Mouse (Mus musculus) forebrain, embryonic 11.5 days (tissue): ENCODE data around the gene Tmeff1. TPM values are rescaled to one million over a fixed set of nuclear protein-coding genes. Genes with fewer than 3 reads are reported as not detected.
"Not testable (repeated sequence)": the region's sequence is repeated elsewhere in the genome, so short reads cannot be mapped to it uniquely, and the experiment has no call there.

Experiments used
- ATAC-seq: fragments of 200-750 bp; cut with Nextera tagmentation; replicated peaks from 2 replicates; pipeline ENCODE4 v1.8.0; 2017; ENCODE audit warnings: moderate TSS enrichment; ENCODE audit not compliant: low FRiP score
- DNase-seq: peaks from one replicate; pipeline ENCODE4 v3.0.0-alpha.2; 2017; ENCODE audit warnings: low spot score
- H3K27ac ChIP-seq: fragments of 300-500 bp; sonication (generic); 2 replicates; pipeline ENCODE4 v1.5.1; 2014; ENCODE audit warnings: low read depth, low read length
- H3K27me3 ChIP-seq: fragments of 300-500 bp; sonication (generic); 2 replicates; pipeline ENCODE4 v1.6.1; 2014; ENCODE audit warnings: mild to moderate bottlenecking, low read length, mixed read lengths; ENCODE audit not compliant: control insufficient read depth, insufficient read depth
- H3K36me3 ChIP-seq: fragments of 300-500 bp; sonication (generic); 2 replicates; pipeline ENCODE4 v1.6.1; 2014; ENCODE audit warnings: mild to moderate bottlenecking, low read length, moderate library complexity, mixed read lengths; ENCODE audit not compliant: control insufficient read depth, insufficient read depth
- H3K4me1 ChIP-seq: fragments of 300-500 bp; sonication (generic); replicated peaks from 2 replicates; pipeline ENCODE4 v1.6.1; 2014; ENCODE audit warnings: low read length, mixed read lengths; ENCODE audit not compliant: control insufficient read depth, insufficient read depth
- H3K4me2 ChIP-seq: fragments of 300-500 bp; sonication (generic); 2 replicates; pipeline ENCODE4 v1.6.1; 2014; ENCODE audit warnings: low read depth, mild to moderate bottlenecking, low read length, moderate library complexity, mixed read lengths; ENCODE audit not compliant: severe bottlenecking
- H3K4me3 ChIP-seq: fragments of 300-500 bp; sonication (generic); 2 replicates; pipeline ENCODE4 v1.5.1; 2014; ENCODE audit warnings: low read depth, low read length
- H3K9ac ChIP-seq: fragments of 300-500 bp; sonication (generic); 2 replicates; pipeline ENCODE4 v1.6.1; 2014; ENCODE audit warnings: low read length
- H3K9me3 ChIP-seq: fragments of 300-500 bp; sonication (generic); 2 replicates; pipeline ENCODE4 v1.6.1; 2016; ENCODE audit warnings: low read length, mixed read lengths; ENCODE audit not compliant: control insufficient read depth
- WGBS: fragments of 180-500 bp; shearing (Covaris S2); extraction: QIAGEN DNeasy Blood & Tissue Kit; methylation state at CpG from one replicate; pipeline ENCODE4 v1.1.7; 2014; 5-methylcytosine and 5-hydroxymethylcytosine counted together
- polyA plus RNA-seq: library from polyadenylated mRNA; unstranded; fragments of >200 nt; fragmentation: Nextera tagmentation; extraction: Ambion mirVana; gene quantifications from 2 replicates; pipeline ENCODE4 v1.2.1, GENCODE M21; 2014

The Tmeff1 gene
- polyA plus RNA-seq, 1 experiment from 2014 or later: 124 TPM

- H3K9ac ChIP-seq, H3K36me3 ChIP-seq, H3K27ac ChIP-seq, H3K9me3 ChIP-seq, DNase-seq, H3K4me3 ChIP-seq, H3K27me3 ChIP-seq, H3K4me2 ChIP-seq, H3K4me1 ChIP-seq: not testable (repeated sequence)
- 78% methylated on average over 4 of the region's 6 CpGs for WGBS
- ATAC-seq: 0 out of 2 replicates have a peak, but pooled peaks have one; percentile 49
Measured at GRCm38 (mm10) chr4:48679728-48680127, 94.8 kb downstream of the Tmeff1 start.

GRCm38 (mm10) chr4:48680214-48680613 lies 95.2 kb downstream of the Tmeff1 start:
- Histone ChIP-seq H3K4me3 (no peak overlapping the region), H3K27me3 (no peaks in the 10 kb centered on the region), H3K9me3 (no peaks in the 10 kb centered on the region), H3K36me3 (no peaks in the 10 kb centered on the region), H3K4me1 (no peaks in the 10 kb centered on the region), H3K4me2 (no peak overlapping the region), H3K9ac (no peak overlapping the region), H3K27ac (no peak overlapping the region)
- DNase-seq (no peak), ATAC-seq (0 out of 2 replicates have a peak, but pooled peaks have one; percentile 7)
- 73% methylated on average over 7 of the region's 7 CpGs for WGBS

DNA sequence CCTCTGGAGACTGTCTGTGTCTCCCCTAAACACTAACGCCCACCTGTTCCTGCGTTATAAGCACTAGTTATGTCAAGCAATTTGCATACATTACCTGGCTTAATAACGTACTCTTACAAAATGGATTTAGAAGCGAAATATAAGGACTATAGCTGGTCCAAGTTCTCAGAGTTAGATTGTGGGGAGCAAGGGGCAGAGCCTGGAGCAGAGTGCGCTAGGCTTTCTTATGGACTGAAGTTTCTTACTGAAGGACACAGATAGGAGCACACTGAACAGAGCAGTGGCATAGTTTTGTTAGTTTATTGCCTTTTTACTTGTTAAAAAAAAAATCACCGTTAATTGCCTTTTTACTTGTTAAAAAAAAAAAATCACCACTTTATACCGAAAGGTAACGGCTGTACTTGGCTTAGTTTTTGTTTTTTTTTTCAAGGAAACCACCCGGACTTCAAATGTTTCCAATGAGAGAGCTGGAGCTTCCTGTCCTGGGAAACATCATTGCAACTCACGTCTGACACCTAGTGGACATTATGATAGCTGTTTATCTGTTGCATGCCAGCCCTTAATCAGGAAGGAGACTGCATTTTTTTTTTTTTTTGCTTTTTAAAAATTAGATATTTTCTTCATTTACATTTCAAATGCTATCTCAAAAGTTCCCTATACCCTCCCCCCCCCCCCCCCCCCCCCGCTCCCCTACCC lies 95.8 kb downstream of the Tmeff1 start:
- no peaks in the 10 kb centered on the region for H3K4me1 ChIP-seq
- H3K9me3 ChIP-seq: no peaks in the 10 kb centered on the region
- H3K4me3 ChIP-seq: no peak overlapping the region
- DNase-seq: no peak
- H3K36me3 ChIP-seq: no peaks in the 10 kb centered on the region
- H3K27me3 ChIP-seq: no peaks in the 10 kb centered on the region
- peak; percentile 8; the same call in 1 of the 2 replicates for ATAC-seq
- no peak overlapping the region for H3K27ac ChIP-seq
- no peak overlapping the region for H3K9ac ChIP-seq
- 45% methylated on average over 10 of the region's 11 CpGs for WGBS
- H3K4me2 ChIP-seq: no peak overlapping the region

DNA sequence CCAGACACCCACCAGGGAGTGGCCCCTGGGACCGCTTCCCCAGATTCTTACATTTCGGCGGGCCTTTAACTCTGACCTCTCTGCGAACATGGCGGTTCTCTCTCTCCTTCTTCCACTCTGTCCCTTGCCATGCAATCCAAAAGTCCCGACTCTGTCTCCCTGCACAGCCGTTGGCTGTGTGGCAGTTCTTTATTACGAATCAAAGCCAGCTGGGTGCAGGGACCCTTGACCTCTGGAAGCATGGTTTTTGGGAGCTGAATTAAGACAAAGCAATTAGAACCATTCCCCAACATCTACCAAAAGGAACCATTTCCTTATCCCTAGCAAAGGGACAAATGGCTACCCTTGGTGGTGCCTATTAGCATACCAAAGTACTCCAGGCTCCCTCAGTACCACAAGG lies 98.2 kb downstream of the Tmeff1 start:
- no peak for ATAC-seq
- Histone ChIP-seq H3K9ac (no peak overlapping the region), H3K4me2 (no peak overlapping the region), H3K27me3 (no peaks in the 10 kb centered on the region), H3K4me3 (no peak overlapping the region), H3K27ac (no peak overlapping the region), H3K9me3 (no peaks in the 10 kb centered on the region), H3K4me1 (no peaks in the 10 kb centered on the region), H3K36me3 (no peaks in the 10 kb centered on the region)
- WGBS: 85% methylated on average over 8 of the region's 8 CpGs
- DNase-seq: no peak

DNA sequence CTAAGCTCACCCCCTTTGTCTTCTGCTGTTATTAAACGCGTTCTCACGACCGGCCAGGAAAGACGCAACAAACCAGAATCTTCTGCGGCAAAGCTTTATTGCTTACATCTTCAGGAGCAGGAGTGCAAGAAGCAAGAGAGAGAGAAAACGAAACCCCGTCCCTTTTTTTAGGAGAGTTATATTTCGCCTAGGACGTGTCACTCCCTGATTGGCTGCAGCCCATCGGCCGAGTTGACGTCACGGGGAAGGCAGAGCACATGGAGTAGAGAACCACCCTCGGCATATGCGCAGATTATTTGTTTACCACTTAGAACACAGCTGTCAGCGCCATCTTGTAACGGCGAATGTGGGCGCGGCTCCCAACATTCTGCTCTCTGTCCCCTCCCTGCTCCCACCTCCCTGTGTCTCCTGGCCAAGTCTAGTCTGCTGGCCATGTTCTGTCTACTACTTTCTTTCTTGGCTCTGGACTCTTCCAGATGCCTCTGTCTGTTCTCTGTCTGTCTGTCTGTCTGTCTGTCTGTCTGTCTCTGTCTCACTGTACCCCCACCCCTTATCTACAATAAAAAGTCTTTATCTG lies 98.7 kb downstream of the Tmeff1 start:
- WGBS: 96% methylated on average over 15 of the region's 21 CpGs
- H3K9me3 ChIP-seq, ATAC-seq, H3K27me3 ChIP-seq, DNase-seq, H3K27ac ChIP-seq, H3K9ac ChIP-seq, H3K4me1 ChIP-seq, H3K4me3 ChIP-seq, H3K36me3 ChIP-seq, H3K4me2 ChIP-seq: not testable (repeated sequence)

- Histone ChIP-seq H3K4me2 (no peak overlapping the region), H3K27me3 (no peaks in the 10 kb centered on the region), H3K27ac (no peak overlapping the region), H3K9me3 (no peaks in the 10 kb centered on the region), H3K36me3 (no peaks in the 10 kb centered on the region), H3K4me3 (no peak overlapping the region), H3K4me1 (no peaks in the 10 kb centered on the region), H3K9ac (no peak overlapping the region)
- no peak for DNase-seq
- 84% methylated on average over 7 of the region's 7 CpGs for WGBS
- no peak for ATAC-seq
Measured at GRCm38 (mm10) chr4:48684593-48685187, 99.7 kb downstream of the Tmeff1 start.

DNA sequence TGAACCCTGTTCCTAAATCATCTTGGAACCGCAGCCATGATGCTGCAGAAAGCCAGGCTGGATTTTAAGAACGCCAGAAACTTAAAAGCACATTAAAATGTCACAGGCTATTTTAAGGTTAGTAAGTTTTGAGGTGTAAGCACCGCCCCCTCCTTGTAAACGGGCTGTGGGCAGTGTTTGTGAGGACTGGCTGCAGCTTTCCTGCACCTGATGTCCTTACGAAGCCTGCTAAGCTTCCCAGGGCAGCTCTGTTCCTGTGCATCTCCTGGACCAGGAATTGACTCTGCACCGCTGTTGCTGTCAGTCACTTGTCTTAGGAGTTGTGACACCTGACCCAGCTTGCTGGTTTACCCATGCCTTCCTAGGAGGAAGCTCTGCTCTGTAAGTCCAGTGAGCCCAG lies 103.2 kb downstream of the Tmeff1 start:
- Histone ChIP-seq H3K36me3 (no peaks in the 10 kb centered on the region), H3K4me2 (no peak overlapping the region), H3K4me1 (no peaks in the 10 kb centered on the region; the same call in 1 of the 2 replicates), H3K9me3 (no peaks in the 10 kb centered on the region), H3K4me3 (no peak overlapping the region), H3K9ac (no peak overlapping the region), H3K27ac (no peak overlapping the region), H3K27me3 (no peaks in the 10 kb centered on the region)
- 84% methylated on average over 6 of the region's 6 CpGs for WGBS
- DNase-seq (no peak), ATAC-seq (no peak)

GRCm38 (mm10) chr4:48690640-48691039 lies 105.7 kb downstream of the Tmeff1 start:
- Histone ChIP-seq H3K36me3 (no peaks in the 10 kb centered on the region), H3K9me3 (no peaks in the 10 kb centered on the region), H3K27me3 (no peaks in the 10 kb centered on the region), H3K4me3 (no peak overlapping the region), H3K4me2 (no peak overlapping the region), H3K4me1 (no peaks in the 10 kb centered on the region; the same call in 1 of the 2 replicates), H3K9ac (no peak overlapping the region), H3K27ac (no peak overlapping the region)
- DNase-seq (no peak), ATAC-seq (no peak)
- WGBS: 87% methylated on average over 9 of the region's 9 CpGs
